Mouse (Mus musculus) small intestine, adult 2 months (tissue): ENCODE results near the gene Txndc11. TPM values are rescaled to one million over a fixed set of nuclear protein-coding genes. Genes with fewer than 3 reads are reported as not detected.

Experiments
- H3K27ac ChIP-seq: fragments of 200-500 bp; 2 replicates; pipeline ENCODE4 v1.5.1; 2012; ENCODE audit warnings: low read depth, low read length, control low read depth, inconsistent platforms; ENCODE audit not compliant: insufficient read depth
- H3K27me3 ChIP-seq: fragments of 200-500 bp; 2 replicates; pipeline ENCODE4 v1.6.1; 2012; ENCODE audit warnings: mild to moderate bottlenecking, moderate library complexity, low read length, inconsistent platforms; ENCODE audit not compliant: control insufficient read depth, insufficient read depth
- H3K36me3 ChIP-seq: fragments of 200-500 bp; 2 replicates; pipeline ENCODE4 v1.6.1; 2012; ENCODE audit warnings: mild to moderate bottlenecking, low read length, control low read depth, inconsistent platforms; ENCODE audit not compliant: control insufficient read depth, insufficient read depth
- H3K4me1 ChIP-seq: fragments of 200-500 bp; 2 replicates; pipeline ENCODE4 v1.6.1; 2012; ENCODE audit warnings: low read length, inconsistent platforms, mixed read lengths; ENCODE audit not compliant: control insufficient read depth, insufficient read depth, insufficient read length
- H3K4me3 ChIP-seq: fragments of 200-500 bp; 2 replicates; pipeline ENCODE4 v1.5.1; 2012; ENCODE audit warnings: low read depth, mild to moderate bottlenecking, control low read depth, inconsistent platforms, low read length, moderate library complexity
- CTCF ChIP-seq: fragments of 200-500 bp; IDR thresholded peaks from 2 replicates; pipeline ENCODE4 v1.5.1; 2012; ENCODE audit warnings: low read depth, mild to moderate bottlenecking, control low read depth, inconsistent platforms, low read length, moderate library complexity, mixed read lengths; ENCODE audit not compliant: insufficient replicate concordance, insufficient read length; ENCODE audit errors: extremely low read depth
- POLR2A ChIP-seq: fragments of 200-500 bp; IDR thresholded peaks from 2 replicates; pipeline ENCODE4 v1.6.1; 2012; ENCODE audit warnings: low read depth, mild to moderate bottlenecking, control low read depth, inconsistent platforms, low read length, moderate library complexity
- whole genome bisulfite sequencing: fragments of 180-500 bp; shearing (Covaris S2); methylation state at CpG from one replicate; pipeline ENCODE4 v1.1.7; 2018; 5-methylcytosine and 5-hydroxymethylcytosine counted together
- polyA plus RNA-seq: library from polyadenylated mRNA; depleted of rRNA; stranded (reverse); fragments of >200 nt; gene quantifications from 2 replicates; pipeline ENCODE4 v1.2.3, GENCODE M21; 2012

Txndc11 gene
- polyA plus RNA-seq, 1 experiment = 39.1 TPM

GRCm38 (mm10) chr16:11097301-11097700 lies 37.1 kb downstream of the Txndc11 start:
- WGBS = 96% methylated on average over 3 of the region's 3 CpGs

DNA sequence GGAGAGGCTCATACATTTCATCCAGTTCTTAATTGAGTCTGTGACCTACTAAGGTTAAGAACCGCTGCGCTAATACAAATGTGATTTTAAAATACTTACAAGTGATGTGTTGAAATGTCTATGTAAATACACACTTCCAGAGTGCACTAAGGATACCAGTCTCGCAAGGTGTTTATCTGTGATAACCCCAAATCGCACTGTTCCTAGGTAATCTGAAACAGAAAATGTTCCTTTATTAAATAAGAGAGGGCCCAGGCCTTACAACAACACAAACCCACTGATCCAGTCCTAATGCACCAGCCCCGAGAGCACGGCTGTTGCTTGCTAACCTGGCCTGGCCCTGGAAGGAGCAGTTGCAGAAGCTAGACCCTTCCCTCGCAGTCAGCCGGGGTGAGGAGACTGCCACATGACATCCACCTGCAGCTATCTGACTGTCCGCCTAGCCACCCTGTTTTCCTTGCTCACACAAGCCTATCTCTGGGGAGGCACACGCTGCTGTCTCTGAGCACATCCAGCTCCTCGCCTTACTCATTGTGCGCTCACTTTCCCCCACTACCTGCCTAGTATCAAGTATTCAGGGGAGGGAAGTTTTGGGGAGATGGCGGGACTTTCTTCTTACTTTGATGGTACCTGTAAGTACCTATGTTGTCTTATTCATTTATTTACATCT lies 40.6 kb downstream of the Txndc11 start:
- TF ChIP-seq POLR2A (no peak), CTCF (no peak)
- Histone ChIP-seq H3K4me3 (no peak overlapping the region), H3K4me1 (no peaks in the 10 kb centered on the region; the same call in 1 of the 2 replicates), H3K27ac (no peak overlapping the region), H3K27me3 (no peaks in the 10 kb centered on the region), H3K36me3 (peaks cover 48% of the 10 kb centered on the region)
- 93% methylated on average over 13 of the region's 13 CpGs for WGBS

More at GRCm38 (mm10) chr16:11097301-11097700, 37.1 kb downstream of the Txndc11 start:
- no peak overlapping the region for H3K27ac ChIP-seq
- H3K27me3 ChIP-seq = no peaks in the 10 kb centered on the region
- H3K4me1 ChIP-seq = no peaks in the 10 kb centered on the region; the same call in 1 of the 2 replicates
- TF ChIP-seq CTCF (no peak), POLR2A (no peak)
- peaks cover 34% of the 10 kb centered on the region for H3K36me3 ChIP-seq
- H3K4me3 ChIP-seq = no peak overlapping the region

GRCm38 (mm10) chr16:11092523-11092922 lies 41.9 kb downstream of the Txndc11 start:
- H3K36me3 ChIP-seq = peaks cover 61% of the 10 kb centered on the region
- 71% methylated on average over 3 of the region's 3 CpGs for WGBS

DNA sequence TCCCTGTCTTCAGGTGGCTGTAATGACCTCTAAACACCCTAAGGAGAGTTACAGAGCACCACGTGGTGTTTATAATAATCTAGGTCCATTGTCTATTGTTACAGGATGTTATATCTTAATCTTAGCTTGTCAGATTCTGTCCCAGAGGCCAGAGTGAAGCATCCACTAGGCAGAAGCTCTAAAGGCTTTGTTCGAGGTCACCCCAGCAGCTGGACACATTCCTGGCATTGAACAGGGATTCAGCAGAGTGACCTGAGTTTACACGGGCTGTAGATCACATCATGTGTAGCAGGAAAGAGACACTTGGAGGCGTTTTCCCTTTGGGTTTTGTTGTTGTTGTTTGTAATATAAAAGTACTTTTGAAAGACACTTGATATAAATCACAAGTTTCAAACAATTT lies 42.4 kb downstream of the Txndc11 start:
- Histone ChIP-seq H3K27ac (no peak overlapping the region; the same call in 1 of the 2 replicates), H3K36me3 (peaks cover 64% of the 10 kb centered on the region), H3K27me3 (no peaks in the 10 kb centered on the region), H3K4me1 (no peaks in the 10 kb centered on the region; the same call in 1 of the 2 replicates), H3K4me3 (no peak overlapping the region)
- TF ChIP-seq POLR2A (no peak), CTCF (no peak)
- WGBS = 62% methylated on average over 4 of the region's 4 CpGs

More at GRCm38 (mm10) chr16:11092523-11092922, 41.9 kb downstream of the Txndc11 start:
- Histone ChIP-seq H3K4me3 (no peak overlapping the region), H3K27ac (no peak overlapping the region), H3K27me3 (no peaks in the 10 kb centered on the region), H3K4me1 (no peaks in the 10 kb centered on the region; the same call in 1 of the 2 replicates)
- TF ChIP-seq CTCF (no peak), POLR2A (no peak)

- no peak for TF ChIP-seq CTCF
- TF ChIP-seq POLR2A = no peak
- H3K4me1 ChIP-seq = no peaks in the 10 kb centered on the region; the same call in 1 of the 2 replicates
- H3K36me3 ChIP-seq = peaks cover 68% of the 10 kb centered on the region
- WGBS = 82% methylated on average over 10 of the region's 10 CpGs
- no peaks in the 10 kb centered on the region for H3K27me3 ChIP-seq
- H3K4me3 ChIP-seq = no peak overlapping the region
- 0 out of 2 replicates have a peak overlapping the region, but pooled peaks have one; percentile 21 for H3K27ac ChIP-seq
Measured at GRCm38 (mm10) chr16:11090836-11091570, 43.4 kb downstream of the Txndc11 start.

DNA sequence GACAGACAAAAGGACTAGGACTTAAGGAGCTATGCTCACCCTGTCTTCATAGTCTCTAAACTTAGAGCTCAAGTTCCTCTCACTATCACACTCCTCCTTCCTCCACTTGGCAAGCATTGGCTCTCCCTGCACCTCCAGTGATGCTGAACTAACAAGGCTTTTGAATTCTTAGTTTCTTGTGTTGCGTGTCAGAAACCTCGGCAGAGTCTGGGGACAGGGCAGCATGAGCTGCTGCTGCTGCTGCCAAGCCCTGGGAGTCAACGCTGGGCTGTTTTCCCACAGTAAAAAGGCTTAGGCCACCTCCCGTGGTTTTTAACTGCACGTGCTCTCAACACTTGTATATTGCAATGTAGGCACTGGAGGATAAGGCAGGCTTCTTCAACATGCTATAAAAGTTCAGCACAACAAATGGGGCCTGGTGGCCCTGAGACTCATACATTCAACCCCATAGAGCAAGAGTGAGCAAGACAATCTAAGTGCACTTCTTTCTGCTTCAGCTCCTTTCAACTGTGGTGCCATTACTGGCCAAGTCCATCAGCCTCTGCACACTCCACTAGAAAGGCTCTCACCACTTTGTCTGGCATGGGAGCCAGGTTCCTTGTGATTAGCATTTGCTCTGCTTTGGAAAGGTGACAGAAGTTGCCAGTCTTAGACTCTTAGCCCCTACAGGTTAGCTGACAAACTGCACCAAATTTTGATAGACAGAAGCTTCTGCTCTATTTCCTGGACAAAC lies 47.4 kb downstream of the Txndc11 start:
- WGBS = 84% methylated on average over 5 of the region's 5 CpGs
- Histone ChIP-seq H3K36me3 (peaks cover 80% of the 10 kb centered on the region), H3K4me3 (no peak overlapping the region), H3K27ac (no peak overlapping the region), H3K4me1 (no peaks in the 10 kb centered on the region), H3K27me3 (no peaks in the 10 kb centered on the region)
- TF ChIP-seq CTCF (no peak), POLR2A (no peak)
